Mouse (Mus musculus) liver, postnatal 0 days (tissue): ENCODE results near the gene Id2.

Experiments used
- CTCF ChIP-seq: sonication (generic); IDR thresholded peaks from 2 replicates; pipeline ENCODE4 v1.5.1; 2016; ENCODE audit warnings: antibody characterized with exemption, low read depth
- EP300 ChIP-seq: IDR thresholded peaks from 2 replicates; pipeline ENCODE4 v1.6.1; 2016; ENCODE audit warnings: antibody characterized with exemption, low read depth, mild to moderate bottlenecking

DNA sequence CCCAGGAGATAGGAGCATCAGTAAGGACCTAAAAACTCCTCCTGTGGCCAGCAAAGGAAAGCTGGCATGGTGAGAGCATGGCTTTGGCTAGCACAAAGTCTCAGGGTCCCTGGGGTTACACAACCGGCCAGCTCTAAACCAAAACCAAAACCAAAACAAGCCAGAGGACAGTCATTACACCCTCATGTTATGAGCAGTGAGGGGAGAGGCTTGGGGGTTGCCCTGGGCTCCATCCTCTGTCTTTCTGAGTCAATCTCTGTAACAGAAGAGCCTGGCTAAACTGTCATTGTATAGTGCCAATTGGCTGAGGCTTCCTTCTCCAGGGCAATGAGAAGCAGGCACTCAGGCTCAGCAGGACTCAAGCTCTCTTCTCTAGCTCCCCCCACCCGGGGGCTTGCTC lies 46.6 kb upstream of the Id2 start:
- TF ChIP-seq EP300 = no peak
- TF ChIP-seq CTCF = no peak
